Mouse (Mus musculus) layer of hippocampus, adult 9-10 months (tissue): ENCODE results near the gene Tph2.
A peak's percentile ranks its signal among the peaks of the same experiment; 100 is the strongest.
"Not testable (repeated sequence)": the region's sequence is repeated elsewhere in the genome, so short reads cannot be mapped to it uniquely, and the experiment has no call there.

Experiments used
- DNase-seq: peaks from one replicate; pipeline ENCODE4 v3.0.0; 2022; ENCODE audit warnings: low spot score

The Tph2 gene

GRCm38 (mm10) chr10:115184697-115185096 is at the start of gene Tph2:
Gene Tph2 (minus strand): TSS chr10:115185022.
- peak; percentile 13 for DNase-seq

- no peak for DNase-seq
Observed at GRCm38 (mm10) chr10:115233798-115234197, 49.0 kb upstream of the Tph2 start.

GRCm38 (mm10) chr10:115232513-115232912 is 47.7 kb upstream of the Tph2 start:
- no peak for DNase-seq

- DNase-seq = no peak
Observed at GRCm38 (mm10) chr10:115229023-115229422, 44.2 kb upstream of the Tph2 start.

- DNase-seq = no peak
Observed at GRCm38 (mm10) chr10:115226586-115226985, 41.8 kb upstream of the Tph2 start.

- DNase-seq = peak; percentile 16
Observed at GRCm38 (mm10) chr10:115223845-115224244, 39.0 kb upstream of the Tph2 start.

- DNase-seq = no peak
Observed at GRCm38 (mm10) chr10:115212916-115213580, 28.2 kb upstream of the Tph2 start.

- no peak for DNase-seq
Observed at GRCm38 (mm10) chr10:115205825-115206224, 21.0 kb upstream of the Tph2 start.

- no peak for DNase-seq
Observed at GRCm38 (mm10) chr10:115205284-115205683, 20.5 kb upstream of the Tph2 start.

GRCm38 (mm10) chr10:115191214-115191613 is 6.4 kb upstream of the Tph2 start:
- no peak for DNase-seq

- DNase-seq = no peak
Observed at GRCm38 (mm10) chr10:115187390-115187789, 2.6 kb upstream of the Tph2 start.

- DNase-seq = no peak
Observed at GRCm38 (mm10) chr10:115181034-115181433, 3.8 kb downstream of the Tph2 start.

GRCm38 (mm10) chr10:115178019-115178418 is 6.8 kb downstream of the Tph2 start:
- DNase-seq = not testable (repeated sequence)

GRCm38 (mm10) chr10:115175591-115175991 is 9.2 kb downstream of the Tph2 start:
- peak; percentile 3 for DNase-seq

- DNase-seq = no peak
Observed at GRCm38 (mm10) chr10:115173336-115173735, 11.5 kb downstream of the Tph2 start.

- DNase-seq = no peak
Observed at GRCm38 (mm10) chr10:115171351-115171818, 13.4 kb downstream of the Tph2 start.

GRCm38 (mm10) chr10:115170496-115171350 is 14.1 kb downstream of the Tph2 start:
- DNase-seq = no peak

- no peak for DNase-seq
Observed at GRCm38 (mm10) chr10:115169410-115169809, 15.4 kb downstream of the Tph2 start.

- no peak for DNase-seq
Observed at GRCm38 (mm10) chr10:115160289-115160688, 24.5 kb downstream of the Tph2 start.

GRCm38 (mm10) chr10:115147308-115147707 is 37.5 kb downstream of the Tph2 start:
- DNase-seq = no peak

- no peak for DNase-seq
Observed at GRCm38 (mm10) chr10:115146257-115146898, 38.4 kb downstream of the Tph2 start.

GRCm38 (mm10) chr10:115144542-115144941 is 40.3 kb downstream of the Tph2 start:
- DNase-seq = no peak

- no peak for DNase-seq
Observed at GRCm38 (mm10) chr10:115143641-115144040, 41.2 kb downstream of the Tph2 start.
